Mouse (Mus musculus) MEL-GATA-1-ER (cell line): Measurements from ENCODE around the gene Cep162.

Source experiments
- DNase-seq: peaks from one replicate; pipeline ENCODE4 v3.0.0-alpha.2; 2012; ENCODE audit warnings: low read depth; ENCODE audit errors: extremely low read depth

Gene Cep162

DNA sequence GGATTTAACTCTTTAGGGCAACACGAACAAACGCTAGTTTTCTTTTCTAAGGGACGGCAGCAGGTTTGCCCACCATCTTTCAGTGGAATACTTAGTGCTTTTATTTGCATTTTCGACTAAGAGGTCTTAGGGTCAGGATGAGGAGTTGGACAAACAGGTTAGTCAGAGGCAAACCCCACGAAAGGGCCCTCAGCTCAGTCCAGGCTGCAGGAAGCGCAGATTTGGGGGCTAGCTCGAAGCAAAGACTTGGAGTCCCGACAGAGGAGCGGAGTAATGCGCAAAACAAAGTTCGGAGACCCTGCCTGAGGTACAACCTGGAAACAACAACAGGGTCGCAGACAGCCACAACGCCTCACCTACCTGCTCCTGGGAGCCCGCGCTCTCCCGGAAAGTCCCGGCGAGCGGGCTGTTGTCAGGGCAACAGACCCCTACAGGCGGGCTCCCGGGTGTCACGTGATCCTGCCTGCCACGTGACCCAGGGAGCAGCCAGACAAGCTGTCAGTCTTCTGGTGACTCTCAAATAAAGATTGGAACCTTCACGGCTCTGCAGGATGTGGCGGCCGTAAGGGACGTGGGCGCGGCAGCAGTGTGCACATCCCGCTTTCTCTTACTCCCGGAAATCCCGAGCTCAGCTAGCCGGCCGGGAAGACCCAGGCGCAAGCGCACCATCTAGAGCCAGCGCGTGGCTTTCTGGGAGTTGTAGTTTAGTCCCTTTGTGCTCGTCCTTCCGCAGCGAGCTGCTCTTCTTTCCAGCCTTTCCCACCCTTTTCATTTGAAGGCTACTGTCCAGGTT is at the start of gene Cep162:
Gene Cep162, minus strand, starts transcription at position 634 of the 793 bp plus-strand sequence.
- DNase-seq = peak; percentile 74

DNA sequence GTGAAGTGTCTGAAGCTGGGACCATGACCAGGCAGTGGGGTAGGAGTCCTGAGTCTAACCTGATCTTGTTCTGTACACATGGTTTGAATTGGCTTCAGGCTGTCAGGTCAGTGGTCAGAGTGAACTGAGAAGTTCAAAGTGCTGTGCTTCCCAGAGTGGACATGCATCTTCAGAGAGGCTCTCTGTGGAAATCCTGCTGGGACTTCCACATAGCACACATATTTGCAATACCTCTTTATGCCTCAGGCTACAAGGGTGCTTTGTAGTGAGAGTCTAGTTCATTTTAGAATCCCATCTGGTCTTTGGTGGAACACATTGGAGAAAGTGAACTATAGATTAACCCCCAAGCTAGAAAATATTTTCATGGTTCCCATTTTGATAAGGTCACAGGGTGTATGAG is 47.9 kb upstream of the Cep162 start:
- DNase-seq = no peak

DNA sequence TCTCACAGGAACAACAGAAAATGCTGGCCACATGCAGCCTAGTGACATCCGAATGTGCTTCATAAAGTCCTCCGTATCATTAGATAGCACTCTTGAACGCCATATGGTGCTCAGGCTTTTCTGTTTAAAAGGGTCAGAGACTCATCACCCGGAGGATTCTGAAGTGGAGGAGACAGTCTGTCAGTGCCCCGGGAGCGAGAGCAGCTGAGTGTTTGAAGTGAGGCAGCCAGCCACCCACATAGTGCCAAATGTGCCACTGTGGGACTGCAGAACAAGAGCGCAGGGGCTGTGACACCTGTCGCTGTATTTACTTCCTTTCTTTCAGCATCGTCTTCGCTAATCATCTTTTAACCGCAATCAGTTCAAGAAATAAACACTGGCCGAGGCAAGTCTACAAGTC is 43.6 kb upstream of the Cep162 start:
- DNase-seq = no peak

GRCm38 (mm10) chr9:87297522-87297921 is 42.2 kb upstream of the Cep162 start:
- DNase-seq = no peak

GRCm38 (mm10) chr9:87255696-87256030 is 327 bp upstream of the Cep162 start:
- no peak for DNase-seq

DNA sequence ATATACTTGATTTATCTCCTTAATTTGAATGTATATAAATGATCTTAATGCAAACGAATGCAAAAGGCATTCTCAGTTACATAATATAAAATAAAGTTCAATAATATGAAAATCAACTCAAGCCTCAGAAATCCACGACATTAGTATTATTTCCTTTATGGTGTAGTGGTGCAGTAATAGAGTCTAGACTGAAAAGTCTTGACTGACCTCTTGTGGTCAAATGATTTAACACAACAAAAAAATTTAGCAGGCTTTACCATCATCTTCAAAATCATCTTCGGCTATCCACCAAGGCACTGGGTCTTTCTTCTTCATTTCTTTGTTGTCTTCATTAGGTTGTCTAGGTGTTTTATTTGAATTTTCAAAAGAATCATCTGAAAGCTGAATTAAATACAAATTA is 7.2 kb downstream of the Cep162 start:
- DNase-seq = peak; percentile 13

DNA sequence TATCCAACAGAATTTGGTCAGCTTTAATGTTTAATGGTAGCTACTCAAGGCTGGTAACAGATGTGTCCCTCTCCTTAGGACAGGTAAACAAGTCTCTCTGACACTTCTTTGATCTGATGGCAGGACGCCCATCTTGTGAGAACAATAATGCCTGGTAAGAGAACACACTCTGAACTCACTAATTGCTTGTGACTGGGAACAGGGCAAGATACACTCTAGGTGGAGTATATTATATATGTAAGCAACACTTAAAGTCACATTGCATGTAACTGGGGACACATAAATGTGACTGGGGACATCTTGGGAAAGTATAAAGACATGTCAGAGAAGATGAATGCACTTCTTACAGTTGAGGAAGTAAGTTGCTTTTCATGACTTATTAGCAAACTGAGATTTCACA is 7.7 kb downstream of the Cep162 start:
- DNase-seq = no peak

DNA sequence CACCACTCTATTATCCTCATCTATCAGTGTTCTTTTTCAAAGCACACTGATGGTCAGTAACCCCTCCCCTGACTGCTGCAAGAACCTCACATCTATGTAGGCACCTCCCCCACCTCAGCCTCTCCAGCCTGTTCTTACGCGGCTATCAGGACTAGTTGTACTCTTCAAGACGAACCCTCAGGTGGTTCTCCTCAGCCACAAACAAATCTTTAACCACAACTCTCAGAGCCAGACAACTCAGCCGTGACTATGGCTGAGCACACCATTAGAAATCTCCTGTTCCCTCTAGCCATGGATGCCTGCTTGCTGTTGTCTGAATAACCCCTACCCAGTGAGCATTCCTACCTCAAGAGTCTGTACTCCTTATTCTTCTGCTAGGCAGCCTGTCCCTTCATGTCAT is 42.1 kb downstream of the Cep162 start:
- DNase-seq = no peak

DNA sequence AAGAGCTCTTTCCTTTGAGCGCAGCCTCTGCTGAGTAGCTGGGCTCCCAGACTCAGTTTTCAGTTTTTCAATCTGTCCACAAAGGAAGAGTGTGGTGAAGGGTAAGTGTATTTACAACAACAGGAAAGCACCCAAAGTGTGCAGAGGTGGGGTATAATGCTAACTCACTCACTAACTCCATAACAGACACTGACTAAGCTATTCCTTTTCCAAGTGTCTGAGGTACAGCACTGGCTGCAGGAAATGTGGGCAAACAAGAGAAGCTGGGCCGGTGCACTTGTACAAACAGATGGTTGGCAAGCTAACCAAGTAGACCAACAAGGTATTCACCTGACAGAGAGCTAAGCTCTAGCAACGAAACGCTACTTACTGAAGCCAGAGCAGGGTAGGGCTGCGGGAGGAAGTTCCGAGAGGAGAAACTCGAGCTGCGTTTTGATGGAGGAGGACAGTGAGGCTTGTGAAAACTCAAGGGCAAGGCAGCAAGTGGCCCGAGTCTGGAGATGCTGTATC is 44.5 kb downstream of the Cep162 start:
- DNase-seq = no peak

DNA sequence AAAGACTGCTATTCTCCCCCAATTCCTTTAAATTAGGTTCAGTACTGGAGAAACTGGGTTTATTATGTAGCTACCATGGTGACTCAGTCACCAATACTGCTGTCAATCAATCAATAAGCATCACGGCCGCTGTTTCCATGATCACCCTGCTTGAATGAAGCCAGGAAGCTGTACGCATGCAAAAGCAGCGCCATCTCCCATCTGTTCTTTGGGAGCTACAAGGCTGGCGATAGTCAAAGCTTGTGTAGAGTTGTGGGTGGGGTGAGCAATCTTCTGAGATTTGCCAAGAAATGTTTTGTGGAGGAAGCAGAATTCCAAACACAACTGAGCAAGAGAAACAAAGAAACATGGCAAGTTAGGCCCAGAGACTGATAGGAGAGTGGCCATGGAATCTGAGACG is 52.9 kb downstream of the Cep162 start:
- no peak for DNase-seq

- DNase-seq = no peak
These were observed 54.4 kb downstream of the Cep162 start for GRCm38 (mm10) chr9:87200919-87201318.

- DNase-seq = no peak
These were observed 54.9 kb downstream of the Cep162 start for GRCm38 (mm10) chr9:87200426-87200825.

- no peak for DNase-seq
These were observed 57.3 kb downstream of the Cep162 start for GRCm38 (mm10) chr9:87198036-87198435.

DNA sequence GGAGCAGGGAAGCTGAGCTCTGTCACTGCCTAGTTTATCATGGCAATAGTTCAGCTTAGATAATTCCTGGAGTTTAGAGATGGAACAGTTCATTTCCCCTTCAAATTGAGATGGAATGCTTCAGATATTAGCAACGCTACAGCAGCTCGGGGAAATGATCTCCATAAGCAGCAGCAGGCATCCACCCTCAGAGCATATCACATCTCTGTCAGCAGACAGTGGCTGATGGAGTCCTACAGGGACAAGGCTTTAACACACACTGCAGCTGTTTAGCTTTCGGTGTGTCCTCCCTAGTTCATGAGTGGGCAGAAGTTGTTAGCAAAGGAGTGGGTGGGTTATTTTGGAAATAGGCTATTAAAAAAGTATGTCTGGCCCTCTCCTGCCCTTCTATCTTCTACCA is 58.1 kb downstream of the Cep162 start:
- DNase-seq = no peak

DNA sequence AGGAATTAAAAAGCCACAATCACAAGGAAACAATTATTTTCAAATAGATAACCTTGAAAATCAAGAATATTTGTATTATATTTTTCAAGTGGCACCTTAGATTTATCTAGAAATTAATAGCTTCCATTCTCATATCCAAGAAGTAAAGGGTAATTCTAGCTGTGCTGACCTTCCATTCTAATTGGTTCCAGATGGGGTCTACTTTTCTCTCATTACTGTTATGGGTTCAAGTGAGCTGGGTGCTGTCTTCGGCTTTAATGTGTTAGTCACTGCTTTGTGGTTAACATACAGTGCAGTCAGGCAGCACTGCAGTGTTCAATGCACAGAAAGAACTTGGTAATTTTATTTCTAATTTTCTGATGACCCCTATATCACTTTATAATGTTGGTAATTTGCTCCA is 61.6 kb downstream of the Cep162 start:
- no peak for DNase-seq

DNA sequence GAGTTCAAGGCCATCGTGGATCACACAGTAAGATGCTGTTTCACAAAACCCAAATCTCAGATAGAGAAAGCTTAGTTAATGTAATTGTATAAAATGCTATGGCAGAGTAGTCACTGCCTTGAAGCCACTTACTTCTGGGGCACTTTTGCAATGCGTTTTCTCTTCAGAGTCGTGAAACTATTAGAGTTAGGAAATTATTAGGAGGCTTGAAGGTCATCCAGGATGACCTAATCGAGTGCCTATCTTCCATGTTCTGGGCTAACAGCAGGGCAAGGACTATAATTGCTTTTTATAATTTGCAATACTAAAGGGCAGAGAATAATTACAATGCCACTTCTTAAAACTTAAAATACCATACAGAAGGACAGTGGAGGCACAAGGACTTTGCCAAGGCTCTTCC is 68.0 kb downstream of the Cep162 start:
- DNase-seq = no peak

DNA sequence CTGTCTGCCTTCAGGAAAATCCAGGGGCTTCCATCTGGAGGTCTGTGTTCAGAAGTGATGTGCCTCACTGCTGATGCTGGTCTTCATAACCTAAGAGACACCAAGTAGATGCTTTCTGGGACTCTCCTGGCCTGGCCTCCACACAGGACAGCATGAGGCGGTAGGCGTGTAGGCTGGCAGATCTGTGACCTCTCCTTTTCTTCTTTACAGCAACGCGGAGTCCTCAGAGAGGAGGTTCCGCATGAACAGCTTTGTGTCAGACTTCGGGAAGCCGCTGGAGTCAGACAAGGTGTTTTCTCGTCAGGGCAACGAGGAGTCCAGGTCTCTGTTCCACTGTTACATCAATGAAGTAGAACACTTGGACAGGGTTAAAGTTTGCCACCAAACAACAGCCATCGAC is 73.1 kb downstream of the Cep162 start:
- DNase-seq = no peak

DNA sequence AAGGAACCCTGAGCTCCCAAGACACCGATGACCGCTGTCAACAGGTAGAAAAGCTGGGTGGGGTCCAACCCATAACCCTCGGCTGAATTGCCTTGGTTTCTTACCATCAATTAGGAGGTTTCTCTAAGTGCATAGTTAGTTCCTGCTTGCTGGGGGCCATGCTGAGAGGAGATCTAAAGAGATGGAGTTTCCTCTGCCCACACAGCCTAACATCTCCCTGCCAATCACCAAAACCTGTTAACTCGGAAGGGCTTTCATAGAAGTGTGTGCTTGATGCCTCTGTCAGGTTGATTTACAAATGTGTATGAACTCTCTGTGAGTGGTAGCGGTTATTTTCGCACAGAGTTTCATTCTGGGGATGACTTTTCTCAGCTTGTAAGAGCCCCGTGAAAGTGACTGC is 76.8 kb downstream of the Cep162 start:
- no peak for DNase-seq

DNA sequence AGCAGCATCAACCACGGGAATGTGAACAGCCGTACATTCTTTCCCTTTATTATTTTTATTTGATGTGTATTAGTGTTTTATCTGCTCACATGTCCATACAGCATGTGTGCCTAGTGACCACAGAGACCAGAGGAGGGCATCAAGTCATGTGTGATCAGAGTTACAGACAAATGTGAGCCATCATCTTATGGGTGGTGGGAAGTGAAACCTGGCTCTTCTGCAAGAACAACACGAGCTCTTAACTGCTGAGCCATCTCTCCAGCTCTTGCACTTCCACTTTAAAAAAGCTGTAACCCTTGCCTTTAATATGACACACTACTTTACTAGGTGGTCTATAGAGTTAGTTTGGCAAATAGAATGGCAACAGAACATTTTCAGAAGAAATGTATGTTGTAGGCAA is 83.8 kb downstream of the Cep162 start:
- DNase-seq = no peak

DNA sequence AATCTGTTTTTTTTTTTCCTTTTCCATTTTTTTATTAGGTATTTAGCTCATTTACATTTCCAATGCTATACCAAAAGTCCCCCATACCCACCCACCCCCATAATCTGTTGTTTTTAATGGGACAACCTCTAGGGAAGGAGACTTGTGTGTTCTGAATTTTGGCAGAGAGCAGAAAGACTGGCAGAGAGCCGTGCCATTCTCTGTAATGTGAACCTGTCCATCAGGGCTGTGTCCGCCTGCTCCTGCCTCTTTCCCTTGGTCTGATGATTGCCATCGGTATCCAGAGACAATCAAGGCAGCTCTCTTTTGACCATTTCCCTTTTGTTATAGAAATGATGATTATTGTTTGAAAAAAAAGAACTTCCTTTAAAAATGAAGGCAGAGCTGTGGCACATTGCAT is 84.4 kb downstream of the Cep162 start:
- DNase-seq = no peak

DNA sequence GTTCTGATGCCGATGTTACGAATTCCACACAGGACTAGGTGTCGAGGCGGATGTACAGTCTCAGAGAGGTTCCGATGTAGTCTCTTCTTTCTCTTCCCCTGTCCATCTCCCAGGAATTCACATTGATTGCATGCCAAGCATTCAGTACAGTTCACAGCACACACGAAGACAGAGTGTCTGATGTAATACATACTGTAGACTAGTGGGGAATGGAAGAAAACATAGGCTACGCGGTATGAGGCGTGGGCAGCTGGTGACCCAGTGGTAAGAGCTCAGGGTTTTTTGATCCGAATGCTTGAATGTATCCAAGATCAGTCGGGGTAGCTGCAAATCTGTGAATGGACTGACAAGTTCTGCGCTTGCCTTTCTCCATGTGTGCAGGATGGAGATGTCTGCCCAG is 86.2 kb downstream of the Cep162 start:
- DNase-seq = no peak

DNA sequence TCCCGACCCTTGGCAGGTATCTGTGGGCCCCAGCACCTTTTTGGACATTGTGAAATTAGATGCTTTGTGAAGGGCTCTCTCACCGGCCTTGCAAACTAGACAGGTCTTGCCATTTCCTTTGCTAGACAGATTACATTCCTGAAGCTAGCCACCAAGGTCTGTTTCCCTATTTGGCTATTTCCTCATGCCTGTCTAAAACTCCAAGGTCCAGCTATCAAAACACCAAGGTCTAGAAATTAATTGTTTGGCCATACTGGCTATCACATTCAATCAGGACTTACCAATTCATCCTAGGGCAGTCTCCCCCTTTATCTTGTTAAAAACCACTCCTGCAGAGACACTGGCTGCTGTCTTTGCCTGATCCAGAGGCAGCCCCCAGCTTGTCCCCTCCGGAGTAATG is 87.3 kb downstream of the Cep162 start:
- DNase-seq = no peak

- DNase-seq = no peak
These were observed 88.1 kb downstream of the Cep162 start for GRCm38 (mm10) chr9:87167001-87167830.
